ENCODE assay signal across 8 mouse cellular contexts in the genomic region with DNA sequence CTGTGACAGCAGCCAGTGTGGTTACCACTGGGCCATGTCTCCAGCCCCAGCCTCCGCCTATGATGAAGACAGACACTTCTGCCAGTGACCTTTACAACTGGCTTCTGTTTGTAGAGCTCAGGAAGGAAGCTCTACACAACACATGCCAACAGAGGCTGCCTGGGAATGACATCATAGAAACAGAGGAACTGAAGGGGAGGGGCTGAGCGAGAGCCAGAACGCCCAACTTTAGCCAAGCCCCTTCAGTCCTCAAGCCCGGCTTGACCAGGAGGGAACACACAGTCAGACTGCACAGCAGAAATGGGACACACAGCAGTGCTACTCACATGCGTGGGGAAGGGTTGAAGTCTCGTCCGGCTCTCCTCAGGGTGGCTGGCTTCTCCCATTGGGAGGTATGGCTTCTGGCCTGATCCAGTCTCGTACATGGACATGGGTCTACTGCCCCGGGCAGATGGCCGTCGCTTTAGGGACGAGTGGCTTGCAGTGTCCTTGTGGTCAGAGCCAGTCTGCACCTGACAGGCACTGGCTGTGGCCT. TPM values are rescaled to one million over a fixed set of nuclear protein-coding genes. Genes with fewer than 3 reads are reported as not detected.
DNase-seq lines count a peak whose midpoint lies in the region; ATAC-seq and TF ChIP-seq lines count a peak whose summit lies in the region.

No protein-coding gene starts in this region.

- peak; percentile 44 for DNase-seq in adrenal gland, adult 8-10 months
- no peak for DNase-seq in adrenal gland, postnatal 4 days (ENCODE audit: low spot score in 2 of 2)
- DNase-seq in embryonic facial prominence, embryonic 11.5 days (ENCODE audit: low spot score): peak; percentile 8
- DNase-seq in heart, postnatal 14 days: peak; percentile 63 to 72
- peak; percentile 73 for DNase-seq in lung, embryonic 14.5 days
- DNase-seq in natural killer cell, adult 2 months (ENCODE audit: low spot score in 2 of 2): no peak
- no peak for DNase-seq in spleen, postnatal 36 days (ENCODE audit: low spot score in 2 of 2)

- no peaks in the 10 kb centered on the region for H3K4me1 ChIP-seq in embryonic facial prominence, embryonic 11.5 days (ENCODE audit: control insufficient read depth, insufficient read depth, low read length)
- H3K4me1 ChIP-seq in lung, embryonic 14.5 days (ENCODE audit: insufficient read depth): no peaks in the 10 kb centered on the region
- no peaks in the 10 kb centered on the region for H3K4me1 ChIP-seq in neural tube, embryonic 15.5 days

- no peak for TF ChIP-seq CTCF in lung, embryonic 14.5 days (IDR thresholded peaks at IDR 0.05; ENCODE audit: low read depth)

- ATAC-seq in embryonic facial prominence, embryonic 11.5 days (replicated peaks; ENCODE audit: insufficient number of reproducible peaks, low FRiP score, low TSS enrichment, low read depth): peak; percentile 46; the same call in 1 of the 2 replicates
- peak; percentile 72 for ATAC-seq in lung, embryonic 14.5 days (ENCODE audit: insufficient read depth)
- ATAC-seq in neural tube, embryonic 15.5 days (ENCODE audit: low FRiP score): no peak

- intact Hi-C loops in heart, postnatal 14 days (cut with DNase I): loop anchor here (5.0 kb wide), 1 partner anchor 34 kb away; the partner anchor contains the start of gene Ankrd13a

- H3K27ac ChIP-seq in embryonic facial prominence, embryonic 11.5 days (replicated peaks; ENCODE audit: low read depth, low read length): no peak overlapping the region
- 0 out of 2 replicates have a peak overlapping the region, but pooled peaks have one; percentile 8 for H3K27ac ChIP-seq in lung, embryonic 14.5 days (ENCODE audit: low read depth)
- no peak overlapping the region for H3K27ac ChIP-seq in neural tube, embryonic 15.5 days (replicated peaks)

- no peaks in the 10 kb centered on the region for H3K9me3 ChIP-seq in embryonic facial prominence, embryonic 11.5 days (replicated peaks; ENCODE audit: control insufficient read depth, low read length)
- no peaks in the 10 kb centered on the region for H3K9me3 ChIP-seq in lung, embryonic 14.5 days (ENCODE audit: low read depth, low read length)
- no peaks in the 10 kb centered on the region for H3K9me3 ChIP-seq in neural tube, embryonic 15.5 days (replicated peaks)

- no peak overlapping the region for H3K9ac ChIP-seq in embryonic facial prominence, embryonic 11.5 days (replicated peaks; ENCODE audit: low read length)
- H3K9ac ChIP-seq in lung, embryonic 14.5 days: no peak overlapping the region
- H3K9ac ChIP-seq in neural tube, embryonic 15.5 days (replicated peaks): no peak overlapping the region

- H3K27me3 ChIP-seq in embryonic facial prominence, embryonic 11.5 days (ENCODE audit: control insufficient read depth, insufficient read depth, low read length): no peaks in the 10 kb centered on the region
- H3K27me3 ChIP-seq in lung, embryonic 14.5 days (ENCODE audit: insufficient read depth, low read length): no peaks in the 10 kb centered on the region
- H3K27me3 ChIP-seq in neural tube, embryonic 15.5 days (replicated peaks): no peaks in the 10 kb centered on the region

- H3K36me3 ChIP-seq in embryonic facial prominence, embryonic 11.5 days (replicated peaks; ENCODE audit: control insufficient read depth, insufficient read depth, low read depth, low read length): peaks cover 2% of the 10 kb centered on the region; the same call in 1 of the 2 replicates
- H3K36me3 ChIP-seq in lung, embryonic 14.5 days (ENCODE audit: insufficient read depth): peaks cover 90% of the 10 kb centered on the region
- peaks cover 90% of the 10 kb centered on the region for H3K36me3 ChIP-seq in neural tube, embryonic 15.5 days

- H3K4me2 ChIP-seq in embryonic facial prominence, embryonic 11.5 days (ENCODE audit: low read depth, low read length): no peak overlapping the region
- no peak overlapping the region for H3K4me2 ChIP-seq in lung, embryonic 14.5 days
- H3K4me2 ChIP-seq in neural tube, embryonic 15.5 days: no peak overlapping the region

- H3K4me3 ChIP-seq in embryonic facial prominence, embryonic 11.5 days (ENCODE audit: low read depth, low read length): no peak overlapping the region
- no peak overlapping the region for H3K4me3 ChIP-seq in lung, embryonic 14.5 days (ENCODE audit: low read depth, low read length)
- no peak overlapping the region for H3K4me3 ChIP-seq in neural tube, embryonic 15.5 days (replicated peaks)

- WGBS in embryonic facial prominence, embryonic 11.5 days: 80% methylated on average over 12 of the region's 12 CpGs
- 75% methylated on average over 12 of the region's 12 CpGs for WGBS in lung, embryonic 14.5 days
- WGBS in neural tube, embryonic 15.5 days: 93% methylated on average over 12 of the region's 12 CpGs

RNA-seq across cellular contexts. Expression of gene Tchp, which starts 31.2 kb away (rescaled TPM):
- 10 to 100 TPM in 2 of 4 experiments, 1 to 10 TPM in 2; 7.4 to 27.5 (median 12.3) TPM for total RNA-seq in adrenal gland, adult 8-10 months (2022)
- 10 to 100 TPM; 16.3 to 16.9 TPM for total RNA-seq in adrenal gland, postnatal 4 days (2021)
- polyA plus RNA-seq in embryonic facial prominence, embryonic 11.5 days (2014; fragmentation: Nextera tagmentation; extraction: Ambion mirVana): 11.1 and 12.0 TPM in 2 replicates
- 1 to 10 TPM; 4.7 to 5.3 TPM for total RNA-seq in heart, postnatal 14 days (2021)
- polyA plus RNA-seq in lung, embryonic 14.5 days (2014; fragmentation: Nextera tagmentation; extraction: Ambion mirVana): 13.1 and 14.8 TPM in 2 replicates
- polyA plus RNA-seq in neural tube, embryonic 15.5 days (2015; fragmentation: Nextera tagmentation; extraction: Ambion mirVana): 14.1 and 15.6 TPM in 2 replicates

RNA-seq across cellular contexts. Expression of gene Ankrd13a, which starts 35.7 kb away (rescaled TPM):
- total RNA-seq in adrenal gland, adult 8-10 months (2022): 10 to 100 TPM; 66.7 to 96.6 (median 86.8) TPM
- total RNA-seq in adrenal gland, postnatal 4 days (2021): 100 to 1,000 TPM; 105 to 111 TPM
- polyA plus RNA-seq in embryonic facial prominence, embryonic 11.5 days (2014; fragmentation: Nextera tagmentation; extraction: Ambion mirVana): 58.3 and 60.4 TPM in 2 replicates
- 10 to 100 TPM; 45.7 to 46.5 TPM for total RNA-seq in heart, postnatal 14 days (2021)
- polyA plus RNA-seq in lung, embryonic 14.5 days (2014; fragmentation: Nextera tagmentation; extraction: Ambion mirVana): 83.2 and 86.4 TPM in 2 replicates
- 30.3 and 41.1 TPM in 2 replicates for polyA plus RNA-seq in neural tube, embryonic 15.5 days (2015; fragmentation: Nextera tagmentation; extraction: Ambion mirVana)

RNA-seq across cellular contexts. Expression of gene Git2, which starts 36.5 kb away (rescaled TPM):
- 10 to 100 TPM; 32.8 to 59.9 (median 45.6) TPM for total RNA-seq in adrenal gland, adult 8-10 months (2022)
- 10 to 100 TPM; 56.2 to 59.5 TPM for total RNA-seq in adrenal gland, postnatal 4 days (2021)
- polyA plus RNA-seq in embryonic facial prominence, embryonic 11.5 days (2014; fragmentation: Nextera tagmentation; extraction: Ambion mirVana): 33.9 and 37.7 TPM in 2 replicates
- total RNA-seq in heart, postnatal 14 days (2021): 10 to 100 TPM; 42.4 to 44.8 TPM
- polyA plus RNA-seq in lung, embryonic 14.5 days (2014; fragmentation: Nextera tagmentation; extraction: Ambion mirVana): 45.9 and 51.8 TPM in 2 replicates
- polyA plus RNA-seq in neural tube, embryonic 15.5 days (2015; fragmentation: Nextera tagmentation; extraction: Ambion mirVana): 47.7 and 53.4 TPM in 2 replicates

RNA-seq across cellular contexts. Expression of gene Gltp, which starts 48.0 kb away (rescaled TPM):
- total RNA-seq in adrenal gland, adult 8-10 months (2022): 10 to 100 TPM; 49.4 to 67.4 (median 55.3) TPM
- 10 to 100 TPM; 49.5 to 53.4 TPM for total RNA-seq in adrenal gland, postnatal 4 days (2021)
- 57.3 and 59.3 TPM in 2 replicates for polyA plus RNA-seq in embryonic facial prominence, embryonic 11.5 days (2014; fragmentation: Nextera tagmentation; extraction: Ambion mirVana)
- 10 to 100 TPM; 17.1 to 18.8 TPM for total RNA-seq in heart, postnatal 14 days (2021)
- 71.1 and 74.8 TPM in 2 replicates for polyA plus RNA-seq in lung, embryonic 14.5 days (2014; fragmentation: Nextera tagmentation; extraction: Ambion mirVana)
- polyA plus RNA-seq in neural tube, embryonic 15.5 days (2015; fragmentation: Nextera tagmentation; extraction: Ambion mirVana): 39.2 and 69.0 TPM in 2 replicates

Comparison
In these comparisons a context has a peak if more than half of its experiments do, and no peak if none do; other contexts are left out.
1. DNase-seq: peak in adrenal gland, adult 8-10 months (single experiment), embryonic facial prominence, embryonic 11.5 days (single experiment), heart, postnatal 14 days (2 of 2) and lung, embryonic 14.5 days (single experiment); none in adrenal gland, postnatal 4 days (0 of 2), natural killer cell, adult 2 months (0 of 2) and spleen, postnatal 36 days (0 of 2).